Mouse (Mus musculus): ENCODE measurements around the gene Tead3. TPM values are rescaled to one million over a fixed set of nuclear protein-coding genes. Genes with fewer than 3 reads are reported as not detected.

Tead3 gene
- 1 to 10 TPM in 1 of 2 experiments, under 1 TPM in 1; 0.88 to 1.4 TPM for total RNA-seq (2023)

DNA sequence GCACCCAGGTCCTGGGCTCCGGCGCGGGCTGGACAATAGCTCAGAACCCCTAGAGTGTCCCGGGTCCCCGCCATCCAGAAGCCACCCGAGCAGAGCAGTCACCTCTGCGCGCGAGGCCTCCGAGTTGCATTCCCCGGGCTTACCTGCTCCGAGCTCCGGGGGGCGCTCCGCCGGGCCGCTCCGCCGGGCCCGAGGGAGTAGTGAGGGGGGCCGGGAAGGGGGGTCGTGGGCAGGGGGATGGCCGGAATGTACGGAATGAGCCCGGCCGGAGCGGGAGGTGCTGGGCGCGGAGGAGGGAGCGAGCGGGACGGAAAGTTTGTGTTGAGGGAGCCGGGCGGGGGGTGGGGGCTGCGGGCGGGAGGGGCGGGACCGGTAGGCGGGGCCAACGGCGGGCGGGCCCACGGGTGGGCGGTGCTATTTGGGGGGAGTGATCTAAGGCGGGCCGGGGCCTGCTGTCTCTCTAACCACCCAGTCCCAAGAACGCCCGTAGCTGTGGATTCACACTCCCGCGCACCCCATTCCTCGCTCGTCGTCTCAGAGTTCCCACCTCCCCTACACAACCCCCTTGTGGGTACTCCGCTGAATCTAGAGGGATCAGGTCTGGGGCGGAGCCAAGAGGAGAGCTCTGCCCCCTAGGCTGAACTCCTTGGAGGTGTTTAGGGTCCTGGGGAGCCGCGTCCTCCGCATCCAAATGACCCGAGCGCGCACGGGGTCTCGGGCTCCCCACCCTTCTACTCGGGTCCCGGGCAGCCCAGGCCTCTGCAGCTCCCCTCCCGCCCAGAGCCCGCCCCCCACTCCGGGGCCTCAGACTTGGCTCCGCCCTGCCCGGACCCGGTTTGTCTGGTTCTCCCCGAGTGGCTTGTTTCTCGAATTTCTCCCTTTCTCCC, at the start of gene Tead3:
Gene Tead3 (minus strand): TSS at position 352 of the 887 bp plus-strand sequence.

DNA sequence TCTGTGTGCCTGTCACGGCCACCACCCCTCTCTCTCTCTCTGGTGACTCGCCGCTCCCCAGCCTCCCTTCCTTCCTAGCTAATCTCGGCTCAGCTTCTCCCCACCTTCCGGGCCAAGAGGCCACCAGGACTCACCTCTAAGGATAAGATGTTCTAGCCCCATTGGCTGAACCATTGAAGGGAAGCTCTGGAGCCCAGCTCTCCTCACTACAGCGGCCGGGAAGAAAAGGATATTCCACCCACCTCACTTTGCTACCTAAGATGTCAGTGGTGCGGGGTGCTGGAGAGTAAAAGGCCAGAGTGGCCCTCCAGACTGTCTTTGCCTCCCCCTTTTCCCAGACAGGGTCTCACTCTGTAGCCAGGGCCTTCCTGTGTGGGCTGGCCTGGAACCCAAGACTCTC, 14.5 kb upstream of the Tead3 start, which contains the start of gene Tulp1:
Gene Tulp1 (minus strand): TSS at position 101 of the 400 bp plus-strand sequence.

DNA sequence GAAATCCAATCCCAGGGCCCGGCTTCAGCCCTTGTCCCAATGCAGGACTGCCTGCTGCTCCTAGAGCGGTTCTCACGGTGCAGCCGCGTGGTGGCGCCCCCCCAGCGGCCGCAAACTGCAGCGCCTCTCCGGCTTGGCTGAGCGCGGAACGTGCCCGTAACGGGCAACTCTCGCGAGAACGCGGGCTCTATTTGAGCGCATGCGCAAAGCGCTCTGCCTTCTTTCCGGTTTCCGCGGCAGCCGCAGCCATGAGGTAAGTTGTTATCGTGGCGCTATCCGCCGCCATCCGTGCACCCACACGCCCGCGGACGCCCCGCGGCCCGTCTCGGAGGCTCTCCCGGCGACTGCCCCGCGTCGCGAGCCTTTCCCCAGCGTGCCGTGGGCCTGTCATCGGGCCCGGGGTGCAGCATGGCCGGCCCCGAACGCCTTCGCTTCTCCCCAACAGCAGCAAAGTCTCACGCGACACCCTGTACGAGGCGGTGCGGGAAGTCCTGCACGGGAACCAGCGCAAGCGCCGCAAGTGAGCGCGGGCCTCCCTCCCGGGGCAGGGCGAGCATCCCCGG, 22.2 kb downstream of the Tead3 start, which contains the start of gene Rpl10a:
Gene Rpl10a (plus strand): TSS at position 106 of the 563 bp plus-strand sequence.

DNA sequence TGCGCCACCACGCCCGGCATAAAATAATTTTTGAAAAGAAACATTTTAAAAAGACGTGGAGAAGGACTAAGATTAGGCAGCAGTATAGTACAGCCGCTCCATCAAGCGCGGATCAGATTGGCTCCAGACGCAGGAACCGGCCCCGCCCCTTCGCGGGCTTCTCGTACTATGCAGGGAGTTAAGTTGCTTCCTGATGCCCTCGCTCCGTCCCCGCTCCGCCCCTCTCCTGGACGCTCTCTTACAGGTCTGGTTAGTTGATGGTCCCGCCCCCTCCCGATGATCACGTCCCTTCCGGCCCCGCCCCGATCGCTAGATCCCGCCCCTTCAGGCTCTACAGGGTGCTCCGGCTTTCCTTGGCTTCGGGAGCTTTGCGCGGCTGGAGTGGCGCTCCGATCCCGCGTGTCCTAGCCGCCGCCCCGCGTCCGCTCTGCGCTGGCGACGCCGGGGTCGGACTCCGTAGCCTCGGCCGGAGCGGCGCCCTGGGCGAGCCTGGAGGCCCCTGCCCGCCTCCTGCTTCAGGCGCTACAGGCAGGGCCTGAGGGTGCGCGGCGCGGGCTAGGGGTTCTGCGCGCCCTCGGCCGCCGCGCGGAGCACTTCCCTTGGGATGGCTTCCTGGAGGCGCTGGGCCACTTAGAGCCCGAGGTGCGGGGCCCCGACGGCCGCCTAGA, 37.3 kb downstream of the Tead3 start, which contains the start of gene Fance:
Gene Fance (plus strand): TSS at position 308 of the 668 bp plus-strand sequence.

Other genes starting within 250 kb of the Tead3 start
- gene Scube3, start 208.7 kb downstream of the Tead3 start, total RNA-seq (2023), result not detected
- gene Zfp523, start 173.7 kb downstream of the Tead3 start, total RNA-seq (2023), result 10 to 100 TPM; 11.5 to 13.0 TPM
- gene Def6, start 143.0 kb downstream of the Tead3 start, total RNA-seq (2023), result 10 to 100 TPM; 70.3 to 83.2 TPM
- gene Ppard, start 118.1 kb downstream of the Tead3 start, total RNA-seq (2023), result 10 to 100 TPM; 23.3 to 27.8 TPM
- gene Fance, start 37.3 kb downstream of the Tead3 start, total RNA-seq (2023), result 10 to 100 TPM; 15.0 to 16.1 TPM
- gene Rpl10a, start 22.3 kb downstream of the Tead3 start, total RNA-seq (2023), result 100 to 1,000 TPM; 587 to 664 TPM
- not detected for gene Tulp1, start 14.4 kb upstream of the Tead3 start, total RNA-seq (2023)
- 10 to 100 TPM; 36.6 to 47.0 TPM for gene Fkbp5, start 166.7 kb upstream of the Tead3 start, total RNA-seq (2023)
- gene Armc12, start 180.0 kb upstream of the Tead3 start, total RNA-seq (2023), result 1 to 10 TPM; 1.1 to 1.8 TPM
- not detected for gene Clpsl2, start 198.6 kb upstream of the Tead3 start, total RNA-seq (2023)
- gene Clps, start 209.9 kb upstream of the Tead3 start, total RNA-seq (2023), result not detected
- gene Lhfpl5, start 224.8 kb upstream of the Tead3 start, total RNA-seq (2023), result not detected

Measured in neutrophil, adult 83 days (primary cell).